Mouse (Mus musculus): ENCODE results near the gene Clec12b.

Gene Clec12b

DNA sequence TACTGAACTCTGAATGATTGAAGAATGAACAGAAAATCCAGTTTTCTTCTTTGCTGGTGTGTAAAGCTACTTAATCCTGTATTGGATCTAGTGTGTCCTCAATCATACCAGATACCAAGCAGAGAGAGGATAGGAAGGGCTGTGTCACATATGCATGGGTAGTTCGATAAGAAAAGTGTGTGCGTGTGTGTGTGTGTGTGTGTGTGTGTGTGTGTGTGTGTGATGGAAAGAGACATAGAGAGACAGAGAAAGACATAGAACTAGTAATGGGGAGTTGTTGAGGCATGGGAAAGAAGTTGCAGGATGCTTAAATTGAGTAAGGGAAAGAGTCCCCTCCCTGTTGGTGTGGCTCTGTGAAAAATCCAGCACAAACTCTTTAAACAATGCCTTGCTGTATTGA lies at the start of gene Clec12b:
Gene Clec12b, minus strand, starts transcription at position 101 of the 400 bp plus-strand sequence.
- no peak for DNase-seq (ENCODE audit: low spot score)

DNA sequence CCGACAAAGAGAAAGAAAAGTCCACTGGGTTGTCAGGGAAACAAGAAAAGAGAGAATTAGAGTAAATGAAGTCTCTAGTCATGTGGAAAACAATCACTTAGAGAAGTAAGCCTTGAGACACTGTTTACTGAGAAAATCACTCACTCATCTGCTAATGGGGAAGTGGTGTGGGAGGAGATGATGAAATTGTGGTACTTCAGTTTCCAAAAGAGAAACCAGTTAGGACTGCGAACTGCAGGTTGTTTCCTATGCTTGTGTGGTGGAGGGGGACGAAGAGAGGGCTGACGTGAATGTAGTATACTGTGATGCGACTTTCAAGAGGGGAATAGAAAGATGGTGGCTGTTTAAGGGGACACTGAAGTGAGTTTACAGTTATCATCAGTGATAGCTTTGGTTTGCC lies 48.6 kb upstream of the Clec12b start:
- DNase-seq (ENCODE audit: low spot score) = no peak

DNA sequence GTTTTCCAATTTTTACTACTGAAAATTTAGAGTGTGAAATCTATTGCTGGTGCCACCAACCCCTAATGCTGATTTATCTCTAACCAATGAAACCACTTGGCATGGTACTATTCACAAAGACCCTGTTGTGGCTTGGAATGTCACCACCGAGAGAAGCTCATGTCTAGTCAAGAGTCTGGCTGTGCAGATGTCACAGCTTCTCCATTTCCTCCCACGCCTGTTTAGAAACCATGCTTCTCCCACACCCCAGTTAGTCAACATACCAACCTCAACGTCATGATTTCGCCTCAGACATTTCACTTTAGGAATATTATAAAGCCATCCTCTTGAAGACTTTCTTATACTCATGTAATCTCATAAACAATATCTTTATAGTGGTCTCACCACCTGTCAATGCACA lies 41.6 kb upstream of the Clec12b start:
- no peak for DNase-seq (ENCODE audit: low spot score)

DNA sequence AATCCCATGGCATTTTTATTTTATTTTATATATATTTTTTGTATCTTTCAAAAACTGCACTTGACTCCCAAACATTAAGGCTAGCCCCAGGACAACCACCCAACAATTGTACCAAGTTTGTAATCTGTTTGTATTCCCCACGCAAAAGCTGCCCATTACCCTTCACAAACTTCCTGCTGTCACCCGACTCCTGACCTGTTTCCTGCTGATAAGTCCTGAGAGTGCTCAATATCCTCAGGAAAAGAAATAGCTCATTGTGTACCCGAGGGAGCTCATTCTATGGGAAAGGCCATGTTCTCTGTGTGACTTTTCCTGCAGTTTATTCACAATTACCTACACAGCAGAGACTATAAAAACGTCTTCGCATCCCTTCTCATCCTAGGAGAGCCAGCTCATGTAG lies 40.1 kb upstream of the Clec12b start:
- DNase-seq (ENCODE audit: low spot score) = no peak

- DNase-seq (ENCODE audit: low spot score) = no peak
Measured at GRCm38 (mm10) chr6:129425217-129425616, 39.5 kb upstream of the Clec12b start.

GRCm38 (mm10) chr6:129423734-129424072 lies 38.0 kb upstream of the Clec12b start:
- DNase-seq (ENCODE audit: low spot score) = peak; percentile 60

DNA sequence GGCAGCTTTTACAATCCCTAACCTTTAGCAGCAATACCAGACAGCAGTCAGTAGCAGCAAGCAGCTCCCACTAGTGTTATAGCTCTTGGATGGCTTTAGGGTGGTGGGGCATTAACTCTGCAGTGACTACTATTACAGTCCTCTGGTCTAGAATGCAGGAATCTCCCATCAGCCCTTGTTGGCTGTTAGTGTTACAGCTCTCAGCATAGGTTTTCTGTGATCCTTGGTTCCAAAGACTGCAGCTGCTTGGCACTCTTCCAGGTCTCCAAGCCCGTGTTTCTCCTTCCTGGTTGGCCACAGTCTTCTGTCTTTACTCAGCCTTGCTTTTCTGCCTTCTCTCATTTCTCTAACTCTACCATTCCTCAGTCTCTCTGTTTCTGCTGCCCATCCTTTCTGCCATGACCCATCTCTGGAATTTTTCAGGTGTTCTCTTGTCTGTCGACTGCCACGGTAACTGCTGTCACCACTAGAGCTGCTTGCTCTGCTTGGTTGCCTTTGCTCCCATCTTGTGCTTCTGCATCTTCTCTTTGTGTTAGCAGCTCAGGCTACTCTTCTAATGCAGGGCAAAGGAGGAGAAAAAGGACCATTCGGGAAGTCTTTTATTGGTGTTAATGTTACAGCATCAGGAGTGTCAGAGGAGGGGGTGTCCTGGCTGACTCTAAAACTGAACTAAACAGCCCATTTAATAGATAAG lies 37.5 kb upstream of the Clec12b start:
- DNase-seq (ENCODE audit: low spot score) = no peak

GRCm38 (mm10) chr6:129422311-129422710 lies 36.6 kb upstream of the Clec12b start:
- DNase-seq (ENCODE audit: low spot score) = no peak

- DNase-seq (ENCODE audit: low spot score) = no peak
Measured at GRCm38 (mm10) chr6:129414177-129414576, 28.5 kb upstream of the Clec12b start.

DNA sequence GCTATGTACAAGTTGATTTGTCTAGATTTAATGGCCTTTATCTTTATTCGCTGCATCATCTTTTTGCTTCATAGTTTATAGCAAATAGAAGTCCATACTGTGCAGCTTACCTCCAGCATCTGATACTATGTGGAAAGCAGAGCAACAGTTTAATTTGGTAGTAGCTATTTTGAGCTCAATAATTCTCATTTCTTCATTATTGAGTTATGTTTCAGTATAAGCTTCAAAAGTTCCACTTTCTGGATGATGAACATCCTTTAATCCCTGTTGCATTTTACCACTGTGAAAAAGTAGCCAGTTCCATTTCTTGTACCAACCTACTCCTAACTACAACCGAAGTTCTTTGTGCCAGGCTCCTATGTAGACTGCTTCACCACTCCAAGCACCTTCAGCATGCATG lies 22.9 kb upstream of the Clec12b start, which contains the start of gene Clec9a:
Gene Clec9a, plus strand, starts transcription at position 301 of the 400 bp plus-strand sequence.
- no peak for DNase-seq (ENCODE audit: low spot score)

GRCm38 (mm10) chr6:129407324-129407723 lies 21.6 kb upstream of the Clec12b start:
- DNase-seq (ENCODE audit: low spot score) = no peak

- DNase-seq (ENCODE audit: low spot score) = no peak
Measured at GRCm38 (mm10) chr6:129405999-129406398, 20.3 kb upstream of the Clec12b start.

DNA sequence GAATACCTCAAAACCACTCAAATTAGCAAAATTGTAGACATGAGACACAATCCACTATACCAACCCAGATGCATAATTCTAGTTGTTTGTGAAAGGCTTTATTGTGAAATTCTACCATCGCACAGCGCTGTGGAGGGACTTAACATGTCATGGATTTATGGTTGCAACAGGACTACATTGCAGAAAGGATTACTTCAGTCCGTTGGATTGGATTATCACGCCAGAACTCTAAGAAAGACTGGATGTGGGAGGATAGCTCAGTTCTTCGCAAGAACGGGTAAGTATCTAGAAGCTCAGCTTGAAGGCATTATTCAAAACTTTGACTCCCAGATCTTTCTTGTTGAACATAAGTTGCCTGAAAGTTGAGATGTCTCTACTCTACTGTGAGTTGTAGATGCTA lies 17.7 kb upstream of the Clec12b start:
- no peak for DNase-seq (ENCODE audit: low spot score)

GRCm38 (mm10) chr6:129402404-129402803 lies 16.7 kb upstream of the Clec12b start:
- DNase-seq (ENCODE audit: low spot score) = no peak

DNA sequence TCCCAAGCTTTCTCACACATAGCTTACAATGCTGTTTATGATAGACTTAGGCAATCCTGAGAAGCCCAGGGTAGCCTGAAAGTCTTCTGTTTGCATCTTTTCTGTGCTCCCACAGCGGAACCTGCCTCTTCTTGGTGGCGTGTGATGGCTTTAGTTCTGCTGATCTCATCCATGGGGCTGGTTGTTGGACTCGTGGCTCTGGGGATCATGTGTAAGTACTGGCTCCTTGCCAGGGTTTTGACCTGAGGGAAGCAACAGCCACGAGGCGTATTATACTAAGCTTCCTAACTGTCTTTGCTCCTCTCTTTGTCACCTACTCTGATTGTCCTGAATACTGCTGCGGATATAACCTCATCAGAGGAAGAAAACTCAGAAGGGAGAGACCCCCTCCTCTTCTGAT lies 14.3 kb upstream of the Clec12b start:
- peak; percentile 16 for DNase-seq (ENCODE audit: low spot score)

DNA sequence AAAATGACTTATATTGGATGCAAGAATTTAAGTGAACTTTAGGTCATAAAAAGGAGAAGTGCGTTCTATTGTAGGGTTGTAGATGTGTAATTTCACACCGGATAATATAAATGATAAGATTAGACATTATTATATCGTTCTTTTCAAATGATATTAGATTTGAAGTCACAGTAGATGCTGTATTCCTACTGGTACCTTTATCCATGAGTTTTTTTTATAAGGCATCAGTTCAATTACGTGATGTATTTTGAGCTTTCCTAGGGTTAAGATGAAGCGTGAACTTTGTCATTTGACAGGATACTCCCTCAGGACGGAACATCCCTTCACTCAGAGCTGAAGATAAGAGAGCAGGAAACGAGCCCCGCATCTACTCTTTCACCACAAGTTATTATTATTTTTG lies 11.3 kb upstream of the Clec12b start, which contains the start of gene Clec1b:
Gene Clec1b, plus strand, starts transcription at position 301 of the 400 bp plus-strand sequence.
- DNase-seq (ENCODE audit: low spot score) = no peak

- DNase-seq (ENCODE audit: low spot score) = no peak
Measured at GRCm38 (mm10) chr6:129393732-129394131, 8.1 kb upstream of the Clec12b start.

- peak; percentile 28 for DNase-seq (ENCODE audit: low spot score)
Measured at GRCm38 (mm10) chr6:129393087-129393720, 7.5 kb upstream of the Clec12b start.

- no peak for DNase-seq (ENCODE audit: low spot score)
Measured at GRCm38 (mm10) chr6:129385000-129385399, 674 bp downstream of the Clec12b start.

GRCm38 (mm10) chr6:129383466-129383865 lies 2.2 kb downstream of the Clec12b start:
- no peak for DNase-seq (ENCODE audit: low spot score)

DNA sequence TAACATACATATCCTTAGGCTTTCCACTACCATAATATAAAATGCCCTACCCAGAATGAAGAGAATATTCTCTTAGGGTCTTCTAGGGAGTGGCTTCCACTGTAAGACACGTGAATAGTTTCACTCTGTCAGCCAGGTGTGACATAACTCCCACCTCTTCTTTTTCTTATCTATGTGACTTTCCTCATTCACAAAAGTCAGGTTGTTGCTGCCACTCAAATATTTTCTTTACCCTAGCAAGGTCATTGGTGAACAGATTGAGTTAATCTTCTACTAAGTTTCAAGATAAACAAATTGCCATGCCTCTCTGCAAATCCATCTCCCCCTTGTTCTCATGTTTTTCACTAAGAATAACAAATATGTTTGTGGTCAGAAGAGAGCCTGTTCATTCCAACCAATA lies 3.9 kb downstream of the Clec12b start:
- no peak for DNase-seq (ENCODE audit: low spot score)

DNA sequence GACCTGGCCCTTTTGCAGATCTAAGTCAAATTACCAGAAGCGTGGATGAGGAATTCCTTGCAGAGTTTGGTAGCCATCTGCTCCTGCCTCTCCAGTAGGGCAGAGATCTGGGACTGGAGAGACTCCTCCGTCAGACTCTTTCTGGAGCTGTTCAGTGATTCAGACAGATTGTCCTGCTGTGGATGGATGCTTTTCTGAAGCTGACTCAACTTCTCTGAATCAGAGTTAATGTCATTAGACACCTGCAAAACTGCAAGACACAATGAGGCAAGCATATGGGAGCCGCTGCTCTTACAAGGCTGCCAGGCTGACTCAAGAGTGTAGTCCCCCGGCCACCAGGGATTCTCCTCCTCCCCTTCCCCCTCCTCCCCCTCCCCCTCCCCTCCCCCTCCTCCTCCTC lies 5.2 kb downstream of the Clec12b start:
- no peak for DNase-seq (ENCODE audit: low spot score)

- DNase-seq (ENCODE audit: low spot score) = no peak
Measured at GRCm38 (mm10) chr6:129374937-129375471, 10.7 kb downstream of the Clec12b start.
